Mouse (Mus musculus) frontal cortex, postnatal 25 days (tissue): ENCODE measurements around the gene Pcnx2.

Experiments used
- DNase-seq, 2 experiments: peaks; one replicate each; pipeline ENCODE4 v3.0.0; 2022; ENCODE audit warnings: low spot score in 2 of 2

The Pcnx2 gene

GRCm38 (mm10) chr8:125711514-125711913 lies 186.6 kb downstream of the Pcnx2 start:
- no peak for DNase-seq

GRCm38 (mm10) chr8:125709171-125709570 lies 188.9 kb downstream of the Pcnx2 start:
- DNase-seq: no peak

- DNase-seq: no peak
These were observed 192.3 kb downstream of the Pcnx2 start for GRCm38 (mm10) chr8:125705816-125706215.

GRCm38 (mm10) chr8:125704434-125704833 lies 193.7 kb downstream of the Pcnx2 start:
- no peak for DNase-seq

GRCm38 (mm10) chr8:125702868-125703473 lies 195.1 kb downstream of the Pcnx2 start:
- no peak for DNase-seq
